11 mouse cellular contexts compared by ENCODE assay signal in genomic region chr9:119181241-119181728, GRCm38 (mm10). TPM values are rescaled to one million over a fixed set of nuclear protein-coding genes. Genes with fewer than 3 reads are reported as not detected.
DNase-seq lines count a peak whose midpoint lies in the region; ATAC-seq lines count a peak whose summit lies in the region.
"Had no signal": no experiment of that assay in that cellular context is flagged by ENCODE, and none has a peak within 500 bp of the region (broad histone marks: within the 10 kb centered on the region; RNA-seq: fewer than 3 reads in every experiment).

No protein-coding gene starts in this region.

- no peaks in the 10 kb centered on the region for H3K9me3 ChIP-seq in forebrain, embryonic 16.5 days (ENCODE audit: control insufficient read depth, low read length)
- H3K9me3 ChIP-seq in forebrain, embryonic 15.5 days = no peaks in the 10 kb centered on the region
- no peaks in the 10 kb centered on the region for H3K9me3 ChIP-seq in midbrain, embryonic 14.5 days (ENCODE audit: control insufficient read depth, low read length)
- H3K9me3 ChIP-seq in midbrain, embryonic 15.5 days = no peaks in the 10 kb centered on the region
- H3K9me3 ChIP-seq: midbrain, embryonic 12.5 days had no signal

- intact Hi-C loops in heart, postnatal 36 days (cut with DNase I) = no loop called here

- WGBS in forebrain, embryonic 16.5 days = 42% methylated on average over 3 of the region's 3 CpGs
- 37% methylated on average over 3 of the region's 3 CpGs for WGBS in forebrain, embryonic 15.5 days
- 58% methylated on average over 3 of the region's 3 CpGs for WGBS in midbrain, embryonic 14.5 days
- 44% methylated on average over 3 of the region's 3 CpGs for WGBS in midbrain, embryonic 15.5 days

- H3K36me3 ChIP-seq in forebrain, embryonic 16.5 days (ENCODE audit: control insufficient read depth, insufficient read depth) = no peaks in the 10 kb centered on the region
- no peaks in the 10 kb centered on the region for H3K36me3 ChIP-seq in forebrain, embryonic 15.5 days
- H3K36me3 ChIP-seq in midbrain, embryonic 14.5 days (ENCODE audit: control insufficient read depth, insufficient read depth, low read length) = no peaks in the 10 kb centered on the region
- no peaks in the 10 kb centered on the region for H3K36me3 ChIP-seq in midbrain, embryonic 15.5 days (replicated peaks)
- H3K36me3 ChIP-seq: midbrain, embryonic 12.5 days had no signal

- H3K4me2 ChIP-seq in forebrain, embryonic 16.5 days (ENCODE audit: low read length) = no peak overlapping the region
- no peak overlapping the region for H3K4me2 ChIP-seq in forebrain, embryonic 15.5 days (replicated peaks)
- no peak overlapping the region for H3K4me2 ChIP-seq in midbrain, embryonic 14.5 days (ENCODE audit: low read length)
- no peak overlapping the region for H3K4me2 ChIP-seq in midbrain, embryonic 15.5 days
- H3K4me2 ChIP-seq: midbrain, embryonic 12.5 days had no signal

- H3K27ac ChIP-seq in forebrain, embryonic 16.5 days (ENCODE audit: low read length) = no peak overlapping the region
- H3K27ac ChIP-seq in forebrain, embryonic 15.5 days (replicated peaks) = no peak overlapping the region
- H3K27ac ChIP-seq in midbrain, embryonic 14.5 days (replicated peaks; ENCODE audit: low read depth, low read length) = no peak overlapping the region
- no peak overlapping the region for H3K27ac ChIP-seq in midbrain, embryonic 15.5 days
- H3K27ac ChIP-seq: midbrain, embryonic 12.5 days had no signal

- no peak overlapping the region for H3K4me3 ChIP-seq in forebrain, embryonic 16.5 days (replicated peaks; ENCODE audit: low read length)
- no peak overlapping the region for H3K4me3 ChIP-seq in forebrain, embryonic 15.5 days
- no peak overlapping the region for H3K4me3 ChIP-seq in midbrain, embryonic 14.5 days (replicated peaks; ENCODE audit: low read depth, low read length)
- H3K4me3 ChIP-seq in midbrain, embryonic 15.5 days = no peak overlapping the region
- H3K4me3 ChIP-seq: midbrain, embryonic 12.5 days had no signal

- H3K4me1 ChIP-seq in forebrain, embryonic 16.5 days (replicated peaks; ENCODE audit: control insufficient read depth, insufficient read depth, low read length) = peaks cover 7% of the 10 kb centered on the region; the same call in 1 of the 2 replicates
- H3K4me1 ChIP-seq in forebrain, embryonic 15.5 days = peaks cover 9% of the 10 kb centered on the region
- no peaks in the 10 kb centered on the region for H3K4me1 ChIP-seq in midbrain, embryonic 14.5 days (ENCODE audit: control insufficient read depth, insufficient read depth, low read length)
- no peaks in the 10 kb centered on the region for H3K4me1 ChIP-seq in midbrain, embryonic 15.5 days
- H3K4me1 ChIP-seq: midbrain, embryonic 12.5 days had no signal

- ATAC-seq in forebrain, embryonic 16.5 days = peak; percentile 23; the same call in 1 of the 2 replicates
- no peak for ATAC-seq in forebrain, embryonic 15.5 days (replicated peaks)
- no peak for ATAC-seq in midbrain, embryonic 14.5 days (ENCODE audit: low FRiP score, low TSS enrichment)
- no peak for ATAC-seq in midbrain, embryonic 15.5 days (replicated peaks)

- no peak overlapping the region for H3K9ac ChIP-seq in forebrain, embryonic 16.5 days (replicated peaks; ENCODE audit: low read depth, low read length)
- no peak overlapping the region for H3K9ac ChIP-seq in forebrain, embryonic 15.5 days (replicated peaks)
- no peak overlapping the region for H3K9ac ChIP-seq in midbrain, embryonic 14.5 days (replicated peaks; ENCODE audit: low read length)
- no peak overlapping the region for H3K9ac ChIP-seq in midbrain, embryonic 15.5 days
- H3K9ac ChIP-seq: midbrain, embryonic 12.5 days had no signal

- H3K27me3 ChIP-seq in forebrain, embryonic 16.5 days (replicated peaks; ENCODE audit: control insufficient read depth, insufficient read depth, low read length) = no peaks in the 10 kb centered on the region
- no peaks in the 10 kb centered on the region for H3K27me3 ChIP-seq in forebrain, embryonic 15.5 days
- no peaks in the 10 kb centered on the region for H3K27me3 ChIP-seq in midbrain, embryonic 14.5 days (ENCODE audit: control insufficient read depth, insufficient read depth, low read length)
- H3K27me3 ChIP-seq in midbrain, embryonic 15.5 days (replicated peaks) = no peaks in the 10 kb centered on the region
- H3K27me3 ChIP-seq: midbrain, embryonic 12.5 days had no signal

- DNase-seq in midbrain, embryonic 14.5 days = peak; percentile 11
- peak; percentile 14 to 28 for DNase-seq in heart, postnatal 36 days
- DNase-seq in lung, postnatal 36 days = peak; percentile 87
- DNase-seq in retina, postnatal 1 day = no peak
- DNase-seq in frontal cortex, postnatal 14 days (ENCODE audit: low spot score in 2 of 2) = no peak

RNA-seq across cellular contexts. Expression of gene Gm47289, which starts 22.3 kb away (rescaled TPM):
- polyA plus RNA-seq in forebrain, embryonic 16.5 days (2015; fragmentation: Nextera tagmentation; extraction: Ambion mirVana) = not detected in 2 replicates
- polyA plus RNA-seq in forebrain, embryonic 15.5 days (2015; fragmentation: Nextera tagmentation; extraction: Ambion mirVana) = not detected in 2 replicates
- not detected in 2 replicates for polyA plus RNA-seq in midbrain, embryonic 14.5 days (2014; fragmentation: Nextera tagmentation; extraction: Ambion mirVana)
- polyA plus RNA-seq in midbrain, embryonic 15.5 days (2015; fragmentation: Nextera tagmentation; extraction: Ambion mirVana) = not detected in 2 replicates
- total RNA-seq in heart, postnatal 36 days (2021) = not detected
- total RNA-seq: layer of hippocampus, postnatal 10 days had no signal
- polyA plus RNA-seq: forebrain, embryonic 11.5 days; midbrain, embryonic 12.5 days had no signal

RNA-seq across cellular contexts. Expression of gene Acaa1b, which starts 24.4 kb away (rescaled TPM):
- 1.3 and 1.7 TPM in 2 replicates for polyA plus RNA-seq in forebrain, embryonic 16.5 days (2015; fragmentation: Nextera tagmentation; extraction: Ambion mirVana)
- 1.4 and 1.8 TPM in 2 replicates for polyA plus RNA-seq in forebrain, embryonic 15.5 days (2015; fragmentation: Nextera tagmentation; extraction: Ambion mirVana)
- 1.2 and 2.8 TPM in 2 replicates for polyA plus RNA-seq in midbrain, embryonic 14.5 days (2014; fragmentation: Nextera tagmentation; extraction: Ambion mirVana)
- 2.2 and 3.5 TPM in 2 replicates for polyA plus RNA-seq in midbrain, embryonic 15.5 days (2015; fragmentation: Nextera tagmentation; extraction: Ambion mirVana)
- 1 to 10 TPM; 1.4 to 3.4 TPM for total RNA-seq in heart, postnatal 36 days (2021)

RNA-seq across cellular contexts. Expression of gene Slc22a13, which starts 27.6 kb away (rescaled TPM):
- 0.18 TPM in 1 of 2 replicates, not detected in the other for polyA plus RNA-seq in forebrain, embryonic 16.5 days (2015; fragmentation: Nextera tagmentation; extraction: Ambion mirVana)
- polyA plus RNA-seq in forebrain, embryonic 15.5 days (2015; fragmentation: Nextera tagmentation; extraction: Ambion mirVana) = 0.11 TPM in 1 of 2 replicates, not detected in the other
- polyA plus RNA-seq in midbrain, embryonic 14.5 days (2014; fragmentation: Nextera tagmentation; extraction: Ambion mirVana) = 0.12 TPM in 1 of 2 replicates, not detected in the other
- polyA plus RNA-seq in midbrain, embryonic 15.5 days (2015; fragmentation: Nextera tagmentation; extraction: Ambion mirVana) = not detected in 2 replicates
- total RNA-seq in heart, postnatal 36 days (2021) = not detected
- total RNA-seq: layer of hippocampus, postnatal 10 days had no signal
- polyA plus RNA-seq: forebrain, embryonic 11.5 days; midbrain, embryonic 12.5 days had no signal

Comparison
In these comparisons a context has a peak if more than half of its experiments do, and no peak if none do; other contexts are left out.
1. DNase-seq: peak in midbrain, embryonic 14.5 days (single experiment), heart, postnatal 36 days (2 of 2) and lung, postnatal 36 days (single experiment); none in retina, postnatal 1 day (single experiment) and frontal cortex, postnatal 14 days (0 of 2).